Mouse (Mus musculus) MEL (cell line): ENCODE measurements around the gene Gm4559. TPM values are rescaled to one million over a fixed set of nuclear protein-coding genes. Genes with fewer than 3 reads are reported as not detected.
"Not testable (repeated sequence)": the region's sequence is repeated elsewhere in the genome, so short reads cannot be mapped to it uniquely, and the experiment has no call there.

ENCODE experiments used
- DNase-seq: peaks from one replicate; pipeline ENCODE4 v3.0.0; 2011; ENCODE audit warnings: low read depth, low spot score
- H3K27ac ChIP-seq: 2 replicates; pipeline ENCODE4 v1.5.1; 2012; ENCODE audit warnings: low read depth, mild to moderate bottlenecking, control low read depth, low read length, moderate library complexity; ENCODE audit not compliant: control insufficient read depth
- H3K27me3 ChIP-seq, 2 experiments: fragments of 150-350 bp in 1 of 2; sonication (generic) in 1 of 2; 2 replicates each; pipeline ENCODE4 v1.6.1; 2012; ENCODE audit warnings: low read length in 2 of 2, mild to moderate bottlenecking in 2 of 2, improper control_type of control experiment in 1 of 2, moderate library complexity in 1 of 2; ENCODE audit not compliant: insufficient read depth in 2 of 2, control insufficient read depth in 1 of 2
- H3K36me3 ChIP-seq, 2 experiments: 2 replicates each; pipeline ENCODE4 v1.6.1; 2012 to 2014; ENCODE audit warnings: low read length in 2 of 2, improper control_type of control experiment in 1 of 2, inconsistent platforms in 1 of 2, mild to moderate bottlenecking in 1 of 2; ENCODE audit not compliant: insufficient read depth in 2 of 2, control insufficient read depth in 1 of 2
- H3K4me1 ChIP-seq, 2 experiments: fragments of 150-350 bp in 1 of 2; sonication (generic) in 1 of 2; 2 replicates each; pipeline ENCODE4 v1.6.1; 2012; ENCODE audit warnings: low read length in 2 of 2, improper control_type of control experiment in 1 of 2, mild to moderate bottlenecking in 1 of 2; ENCODE audit not compliant: insufficient read depth in 2 of 2, control insufficient read depth in 1 of 2
- H3K4me3 ChIP-seq, 2 experiments: fragments of 150-350 bp in 1 of 2; sonication (generic) in 1 of 2; 2 replicates each; pipeline ENCODE4 v1.5.1; 2012; ENCODE audit warnings: low read depth in 2 of 2, low read length in 2 of 2, mild to moderate bottlenecking in 2 of 2, moderate library complexity in 2 of 2, control low read depth in 1 of 2, improper control_type of control experiment in 1 of 2; ENCODE audit not compliant: control insufficient read depth in 1 of 2, insufficient read depth in 1 of 2
- H3K79me2 ChIP-seq: 2 replicates; pipeline ENCODE4 v1.6.1; 2012; ENCODE audit warnings: mild to moderate bottlenecking, low read length, moderate library complexity; ENCODE audit not compliant: control insufficient read depth, poor library complexity, insufficient read depth
- H3K9ac ChIP-seq: 2 replicates; pipeline ENCODE4 v1.6.1; 2012; ENCODE audit warnings: low read depth, mild to moderate bottlenecking, control low read depth, low read length, moderate library complexity; ENCODE audit not compliant: control insufficient read depth, poor library complexity, severe bottlenecking
- H3K9me3 ChIP-seq: fragments of 150-350 bp; sonication (generic); replicated peaks from 2 replicates; pipeline ENCODE4 v1.6.1; 2012; ENCODE audit warnings: mild to moderate bottlenecking, low read length, improper control_type of control experiment, moderate library complexity; ENCODE audit not compliant: insufficient read depth
- CHD1 ChIP-seq: IDR thresholded peaks from 2 replicates; pipeline ENCODE4 v1.6.1; 2012; ENCODE audit warnings: low read depth, mild to moderate bottlenecking, inconsistent platforms, low read length, improper control_type of control experiment
- CTCF ChIP-seq, 3 experiments: IDR thresholded peaks in 2 of 3; conservative IDR thresholded peaks in 1 of 3; 2 replicates each; pipeline ENCODE4 v1.5.1; 2011 to 2012; ENCODE audit warnings: low read length in 3 of 3, low read depth in 2 of 3, mild to moderate bottlenecking in 2 of 3, improper control_type of control experiment in 1 of 3, inconsistent platforms in 1 of 3, mixed read lengths in 1 of 3, moderate library complexity in 1 of 3; ENCODE audit not compliant: control insufficient read depth in 1 of 3, insufficient read depth in 1 of 3, poor library complexity in 1 of 3, severe bottlenecking in 1 of 3
- EP300 ChIP-seq, 2 experiments: IDR thresholded peaks; 2 replicates each; pipeline ENCODE4 v1.6.1; 2011; ENCODE audit warnings: improper control_type of control experiment in 2 of 2, low read length in 2 of 2, low read depth in 1 of 2, mild to moderate bottlenecking in 1 of 2
- GATA1 ChIP-seq: IDR thresholded peaks from 2 replicates; pipeline ENCODE4 v1.6.1; 2011; ENCODE audit warnings: low read depth, low read length, improper control_type of control experiment
- JUND ChIP-seq: IDR thresholded peaks from 2 replicates; pipeline ENCODE4 v1.6.1; 2011; ENCODE audit warnings: low read depth, mild to moderate bottlenecking, improper control_type of control experiment, low read length
- KAT2A ChIP-seq: conservative IDR thresholded peaks from 2 replicates; pipeline ENCODE4 v1.6.1; 2012; ENCODE audit warnings: low read depth, low read length, improper control_type of control experiment, inconsistent platforms
- MAZ ChIP-seq: IDR thresholded peaks from 2 replicates; pipeline ENCODE4 v1.6.1; 2012; ENCODE audit warnings: low read depth, mild to moderate bottlenecking, inconsistent platforms, low read length, improper control_type of control experiment
- MEF2A ChIP-seq: IDR thresholded peaks from 2 replicates; pipeline ENCODE4 v1.6.1; 2014; ENCODE audit warnings: low read depth, mild to moderate bottlenecking, inconsistent platforms, low read length, improper control_type of control experiment; ENCODE audit not compliant: poor library complexity, insufficient replicate concordance, severe bottlenecking; ENCODE audit errors: extremely low read depth
- MXI1 ChIP-seq: IDR thresholded peaks from 2 replicates; pipeline ENCODE4 v1.6.1; 2011; ENCODE audit warnings: mild to moderate bottlenecking, low read depth, low read length, improper control_type of control experiment
- NRF1 ChIP-seq: IDR thresholded peaks from 2 replicates; pipeline ENCODE4 v1.6.1; 2014; ENCODE audit warnings: low read depth, mild to moderate bottlenecking, inconsistent platforms, low read length, improper control_type of control experiment, moderate library complexity; ENCODE audit not compliant: poor library complexity, insufficient read depth, severe bottlenecking
- POLR2AphosphoS2 ChIP-seq: IDR thresholded peaks from 2 replicates; pipeline ENCODE4 v1.6.1; 2011; ENCODE audit warnings: low read length, improper control_type of control experiment
- TAL1 ChIP-seq: IDR thresholded peaks from 2 replicates; pipeline ENCODE4 v1.6.1; 2012; ENCODE audit warnings: mild to moderate bottlenecking, inconsistent platforms, low read length, moderate library complexity, mixed read lengths
- TBP ChIP-seq: IDR thresholded peaks from 2 replicates; pipeline ENCODE4 v1.8.0; 2011; ENCODE audit warnings: low read depth, low read length, improper control_type of control experiment
- TCF12 ChIP-seq: IDR thresholded peaks from 2 replicates; pipeline ENCODE4 v1.6.1; 2014; ENCODE audit warnings: low read depth, mild to moderate bottlenecking, inconsistent platforms, low read length, improper control_type of control experiment, moderate library complexity
- UBTF ChIP-seq: IDR thresholded peaks from 2 replicates; pipeline ENCODE4 v1.6.1; 2012; ENCODE audit warnings: low read depth, mild to moderate bottlenecking, inconsistent platforms, low read length, improper control_type of control experiment, moderate library complexity, borderline replicate concordance; ENCODE audit not compliant: insufficient read depth
- USF1 ChIP-seq: IDR thresholded peaks from 2 replicates; pipeline ENCODE4 v1.6.1; 2014; ENCODE audit warnings: low read depth, mild to moderate bottlenecking, inconsistent platforms, low read length, improper control_type of control experiment, moderate library complexity
- USF2 ChIP-seq, 2 experiments: IDR thresholded peaks; 2 replicates each; pipeline ENCODE4 v1.6.1; 2011 to 2012; ENCODE audit warnings: improper control_type of control experiment in 2 of 2, low read length in 2 of 2, borderline replicate concordance in 1 of 2, inconsistent platforms in 1 of 2, low read depth in 1 of 2, mild to moderate bottlenecking in 1 of 2; ENCODE audit not compliant: insufficient read depth in 1 of 2
- ZC3H11A ChIP-seq: IDR thresholded peaks from 2 replicates; pipeline ENCODE4 v1.6.1; 2012; ENCODE audit warnings: low read depth, mild to moderate bottlenecking, inconsistent platforms, low read length, improper control_type of control experiment
- ZMIZ1 ChIP-seq: IDR thresholded peaks from 2 replicates; pipeline ENCODE4 v1.6.1; 2012; ENCODE audit warnings: low read depth, mild to moderate bottlenecking, inconsistent platforms, low read length, improper control_type of control experiment, moderate library complexity
- polyA plus RNA-seq, 2 experiments: library from polyadenylated mRNA; stranded (reverse) in 1 of 2; unstranded in 1 of 2; fragments of >175 nt in 1 of 2; fragments of >200 nt in 1 of 2; gene quantifications; 2 replicates each; pipeline versions ENCODE4 v1.2.1 to v1.2.4; 2012; ENCODE audit warnings: low replicate concordance in 2 of 2, low read depth in 1 of 2; ENCODE audit not compliant: insufficient read length in 2 of 2, insufficient read depth in 1 of 2, missing spikeins in 1 of 2
- total RNA-seq: library from RNA; depleted of rRNA; stranded (reverse); fragments of 300-350 nt; gene quantifications from 2 replicates; pipeline ENCODE4 v1.2.3, GENCODE M21; 2012

The Gm4559 gene
- total and polyA plus RNA-seq, 3 experiments: not detected

GRCm38 (mm10) chr7:142240978-142241377 lies 33.2 kb downstream of the Gm4559 start, which contains the start of gene Gm40460:
TSS of gene Gm40460 (minus strand) at chr7:142241078.
- TF ChIP-seq USF1 (no peak), CHD1 (no peak), ZC3H11A (no peak), ZMIZ1 (no peak), CTCF (IDR thresholded peaks at IDR 0.05 in 2 of 3, conservative IDR thresholded peaks at IDR 0.05 in 1 of 3; ENCODE audit: control insufficient read depth in 1 of 3, insufficient read depth in 1 of 3, low read depth in 2 of 3, low read length in 3 of 3, poor library complexity in 1 of 3, severe bottlenecking in 1 of 3) (no peak), UBTF (no peak), MAZ (no peak)
- H3K79me2 ChIP-seq: no peaks in the 10 kb centered on the region

GRCm38 (mm10) chr7:142231540-142231939 lies 42.6 kb downstream of the Gm4559 start:
- no peak for TF ChIP-seq POLR2AphosphoS2
- no peak for TF ChIP-seq TAL1
- no peak for TF ChIP-seq USF1
- H3K36me3 ChIP-seq: no peaks in the 10 kb centered on the region
- no peak overlapping the region for H3K4me3 ChIP-seq
- H3K27me3 ChIP-seq: no peaks in the 10 kb centered on the region; a peak in 2 of 4 replicates
- DNase-seq: no peak
- H3K9ac ChIP-seq: no peak overlapping the region
- no peaks in the 10 kb centered on the region for H3K9me3 ChIP-seq
- H3K27ac ChIP-seq: no peak overlapping the region
- no peaks in the 10 kb centered on the region for H3K79me2 ChIP-seq
- no peaks in the 10 kb centered on the region for H3K4me1 ChIP-seq

More at GRCm38 (mm10) chr7:142240978-142241377, 33.2 kb downstream of the Gm4559 start, which contains the start of gene Gm40460:
- H3K9ac ChIP-seq: no peak within 1 kb of the TSS
- no peak for DNase-seq
- peaks cover 5 to 9% of the 10 kb centered on the region in 2 experiments for H3K27me3 ChIP-seq
- no peaks in the 10 kb centered on the region for H3K36me3 ChIP-seq
- H3K9me3 ChIP-seq: no peaks in the 10 kb centered on the region
- no peak within 1 kb of the TSS for H3K27ac ChIP-seq
- no peaks in the 10 kb centered on the region for H3K4me1 ChIP-seq
- no peak within 1 kb of the TSS for H3K4me3 ChIP-seq

- not testable (repeated sequence) for H3K4me1 ChIP-seq, H3K9ac ChIP-seq, H3K27me3 ChIP-seq, H3K36me3 ChIP-seq, H3K27ac ChIP-seq, H3K4me3 ChIP-seq, DNase-seq, H3K9me3 ChIP-seq, H3K79me2 ChIP-seq
These were observed 44.3 kb downstream of the Gm4559 start, which contains the start of gene Krtap5-5 for GRCm38 (mm10) chr7:142229871-142230270. TSS of gene Krtap5-5 (minus strand) at chr7:142229971.

- Histone ChIP-seq H3K27me3 (peaks cover 0 to 2% of the 10 kb centered on the region in 2 experiments; a peak in 2 of 4 replicates), H3K4me3 (no peak overlapping the region)
- no peak for TF ChIP-seq ZC3H11A
- no peak for TF ChIP-seq USF2 (IDR thresholded peaks at IDR 0.05; ENCODE audit: borderline replicate concordance in 1 of 2, insufficient read depth in 1 of 2, low read depth in 1 of 2, low read length in 2 of 2)
- TF ChIP-seq EP300 (IDR thresholded peaks at IDR 0.05; ENCODE audit: low read depth in 1 of 2, low read length in 2 of 2): no peak
- no peak for TF ChIP-seq TCF12
- no peak for TF ChIP-seq JUND
- no peak for TF ChIP-seq MEF2A
- no peak for TF ChIP-seq NRF1
- TF ChIP-seq TBP: no peak
- no peak for TF ChIP-seq TAL1
- TF ChIP-seq MXI1: no peak
- no peak for TF ChIP-seq KAT2A
- no peak for TF ChIP-seq POLR2AphosphoS2
- TF ChIP-seq GATA1: no peak
- no peak for TF ChIP-seq UBTF
- TF ChIP-seq, all 39 proteins: peak for 0
- Histone ChIP-seq H3K9me3 (no peaks in the 10 kb centered on the region), H3K27ac (no peak overlapping the region), H3K9ac (no peak overlapping the region), H3K79me2 (no peaks in the 10 kb centered on the region), H3K36me3 (no peaks in the 10 kb centered on the region), H3K4me1 (no peaks in the 10 kb centered on the region)
- no peak for DNase-seq
These were observed 49.6 kb downstream of the Gm4559 start for GRCm38 (mm10) chr7:142224518-142224917.
